Mouse (Mus musculus): ENCODE data around the gene Stox2. TPM values are rescaled to one million over a fixed set of nuclear protein-coding genes. Genes with fewer than 3 reads are reported as not detected.

The Stox2 gene
- polyA plus RNA-seq, 1 experiment: 2.2 TPM

DNA sequence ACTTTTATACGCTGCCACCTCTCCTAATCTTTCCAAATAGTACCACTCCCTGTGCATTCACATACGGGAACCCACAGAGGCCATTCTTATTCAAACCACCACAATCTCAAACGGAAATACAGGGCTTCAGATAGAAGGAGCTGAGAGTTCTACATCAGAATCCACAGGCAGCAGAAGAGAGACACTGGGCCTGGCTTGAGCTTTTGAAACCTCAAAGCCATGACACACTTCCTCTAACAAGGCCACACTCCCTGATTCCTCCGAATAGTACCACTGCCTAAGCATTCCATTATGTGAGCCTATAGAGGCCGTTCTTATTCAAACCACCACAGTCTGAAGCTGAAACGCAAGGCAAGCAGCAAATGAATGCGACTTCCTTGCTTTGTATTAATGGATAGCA, 69.5 kb downstream of the Stox2 start:
- Histone ChIP-seq H3K27me3 (replicated peaks; ENCODE audit: control insufficient read depth, insufficient read depth, low read length) (no peaks in the 10 kb centered on the region), H3K27ac (ENCODE audit: insufficient read depth, low read depth, low read length) (no peak overlapping the region), H3K4me3 (ENCODE audit: insufficient read depth, low read depth, low read length) (no peak overlapping the region), H3K4me1 (ENCODE audit: control insufficient read depth, insufficient read depth, low read length) (peaks cover 8% of the 10 kb centered on the region), H3K36me3 (ENCODE audit: control insufficient read depth, insufficient read depth, low read length) (no peaks in the 10 kb centered on the region)
- no peak for TF ChIP-seq CTCF (conservative IDR thresholded peaks at IDR 0.05; ENCODE audit: insufficient read depth, insufficient read length, low read depth, low read length)
- no peak for TF ChIP-seq POLR2A (IDR thresholded peaks at IDR 0.05; ENCODE audit: low read depth, low read length)
- no peak for DNase-seq
- 94% methylated on average over 7 of the region's 7 CpGs for WGBS

DNA sequence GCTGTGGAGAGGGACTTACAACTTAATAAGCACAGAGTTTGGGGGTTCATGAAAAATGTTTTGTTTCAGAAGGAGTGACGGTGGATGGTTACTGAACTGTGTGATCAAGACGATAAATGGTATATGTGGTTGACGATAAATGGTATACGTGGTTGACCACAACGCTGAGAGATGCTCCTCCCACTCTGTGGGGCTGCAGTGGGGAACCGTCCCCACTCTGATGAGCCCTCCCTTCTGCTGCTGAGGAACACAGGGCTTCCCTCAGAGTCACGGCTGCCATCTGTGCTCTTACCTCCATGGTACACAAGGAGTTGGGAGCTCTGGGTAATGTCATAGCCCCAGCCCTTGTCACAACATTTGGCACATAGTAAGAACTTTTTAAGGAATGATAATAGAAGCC, 72.4 kb downstream of the Stox2 start:
- no peak overlapping the region for H3K4me3 ChIP-seq (ENCODE audit: insufficient read depth, low read depth, low read length)
- H3K36me3 ChIP-seq (ENCODE audit: control insufficient read depth, insufficient read depth, low read length): no peaks in the 10 kb centered on the region
- H3K27me3 ChIP-seq (replicated peaks; ENCODE audit: control insufficient read depth, insufficient read depth, low read length): no peaks in the 10 kb centered on the region
- no peak overlapping the region for H3K27ac ChIP-seq (ENCODE audit: insufficient read depth, low read depth, low read length)
- DNase-seq: no peak
- peaks cover 15% of the 10 kb centered on the region for H3K4me1 ChIP-seq (ENCODE audit: control insufficient read depth, insufficient read depth, low read length)
- WGBS: 94% methylated on average over 7 of the region's 7 CpGs
- TF ChIP-seq POLR2A (IDR thresholded peaks at IDR 0.05; ENCODE audit: low read depth, low read length) (no peak), CTCF (conservative IDR thresholded peaks at IDR 0.05; ENCODE audit: insufficient read depth, insufficient read length, low read depth, low read length) (no peak)

DNA sequence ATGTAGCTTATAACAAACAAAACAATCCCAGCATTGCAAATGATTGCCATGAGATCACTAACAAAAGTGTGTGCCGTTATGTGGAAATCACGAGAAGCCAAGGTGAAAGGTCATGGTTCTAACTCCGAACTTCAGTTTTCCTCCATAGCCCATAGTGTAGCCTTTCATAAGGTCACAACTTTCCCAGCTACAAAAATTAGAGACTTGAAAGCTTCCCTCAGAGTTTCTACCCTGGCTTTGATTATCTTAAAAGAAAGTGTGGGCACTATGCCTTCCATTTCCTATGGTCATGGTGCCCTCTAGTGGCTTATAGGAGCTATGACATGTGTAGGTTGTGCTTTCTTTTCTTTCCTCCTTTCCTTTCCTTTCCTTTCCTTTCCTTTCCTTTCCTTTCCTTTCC, 74.6 kb downstream of the Stox2 start:
- Histone ChIP-seq H3K4me1 (ENCODE audit: control insufficient read depth, insufficient read depth, low read length) (peaks cover 15% of the 10 kb centered on the region), H3K27ac (ENCODE audit: insufficient read depth, low read depth, low read length) (no peak overlapping the region), H3K4me3 (ENCODE audit: insufficient read depth, low read depth, low read length) (no peak overlapping the region), H3K36me3 (ENCODE audit: control insufficient read depth, insufficient read depth, low read length) (no peaks in the 10 kb centered on the region), H3K27me3 (replicated peaks; ENCODE audit: control insufficient read depth, insufficient read depth, low read length) (no peaks in the 10 kb centered on the region)
- peak; percentile 47 for TF ChIP-seq CTCF (conservative IDR thresholded peaks at IDR 0.05; ENCODE audit: insufficient read depth, insufficient read length, low read depth, low read length)
- no peak for TF ChIP-seq POLR2A (IDR thresholded peaks at IDR 0.05; ENCODE audit: low read depth, low read length)
- WGBS: 28% methylated on average over 3 of the region's 3 CpGs
- DNase-seq: peak; percentile 30

DNA sequence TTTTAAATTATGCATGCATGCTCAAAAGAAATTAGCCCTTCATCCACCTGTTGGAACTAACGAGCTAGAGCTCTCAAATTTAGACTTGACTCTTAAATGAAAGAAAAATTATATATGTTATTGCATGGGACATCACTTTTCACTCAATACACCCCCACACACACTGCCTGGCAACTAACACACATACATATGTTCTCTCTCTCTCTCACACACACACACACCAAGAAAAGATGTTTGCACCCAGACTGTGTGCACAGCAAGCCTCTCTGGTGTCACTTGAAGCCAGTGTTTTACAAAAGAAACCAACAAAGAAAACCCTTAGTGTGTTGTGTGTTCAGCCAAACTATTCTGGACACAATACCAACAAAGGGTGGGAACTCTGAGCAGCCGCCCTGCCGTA, 75.1 kb downstream of the Stox2 start:
- Histone ChIP-seq H3K36me3 (ENCODE audit: control insufficient read depth, insufficient read depth, low read length) (no peaks in the 10 kb centered on the region), H3K4me3 (ENCODE audit: insufficient read depth, low read depth, low read length) (no peak overlapping the region), H3K27ac (ENCODE audit: insufficient read depth, low read depth, low read length) (no peak overlapping the region), H3K4me1 (ENCODE audit: control insufficient read depth, insufficient read depth, low read length) (peaks cover 15% of the 10 kb centered on the region), H3K27me3 (replicated peaks; ENCODE audit: control insufficient read depth, insufficient read depth, low read length) (no peaks in the 10 kb centered on the region)
- no peak for DNase-seq
- TF ChIP-seq CTCF (conservative IDR thresholded peaks at IDR 0.05; ENCODE audit: insufficient read depth, insufficient read length, low read depth, low read length): no peak
- no peak for TF ChIP-seq POLR2A (IDR thresholded peaks at IDR 0.05; ENCODE audit: low read depth, low read length)
- 90% methylated on average over 3 of the region's 3 CpGs for WGBS

DNA sequence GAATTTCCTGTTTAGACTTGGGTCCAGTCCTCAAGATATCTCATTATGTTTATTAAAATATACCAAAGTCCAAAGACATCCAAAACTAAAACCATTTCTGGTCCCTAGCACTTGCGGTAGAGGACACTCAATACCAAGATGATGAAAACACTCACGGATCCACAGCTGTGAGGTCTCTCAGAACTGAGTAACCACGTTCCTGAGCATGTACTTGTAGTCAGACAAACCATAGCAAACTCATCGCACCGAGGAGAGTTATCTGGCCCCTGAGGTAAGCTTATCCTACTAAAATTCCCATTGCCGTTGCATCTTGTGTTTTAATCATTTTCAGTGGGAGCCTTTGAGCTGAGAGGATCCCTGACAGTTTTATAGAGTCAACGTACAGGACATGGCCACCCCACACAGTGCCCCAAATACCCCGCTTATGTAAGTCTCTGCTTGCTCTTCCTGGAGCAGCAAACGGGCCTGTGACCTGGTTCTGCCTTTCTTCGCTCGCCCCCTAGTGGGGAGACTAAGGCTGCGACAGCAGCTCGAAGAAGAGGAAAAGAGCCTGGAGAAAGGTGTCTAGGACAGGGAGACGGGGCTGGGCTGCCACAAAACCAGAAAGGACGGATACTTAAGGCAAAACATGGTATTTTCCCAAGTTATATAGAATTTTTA, 75.6 kb downstream of the Stox2 start:
- WGBS: 24% methylated on average over 15 of the region's 15 CpGs
- peak; percentile 90 for DNase-seq
- H3K27me3 ChIP-seq (replicated peaks; ENCODE audit: control insufficient read depth, insufficient read depth, low read length): no peaks in the 10 kb centered on the region
- H3K4me3 ChIP-seq (ENCODE audit: insufficient read depth, low read depth, low read length): no peak overlapping the region
- TF ChIP-seq CTCF (conservative IDR thresholded peaks at IDR 0.05; ENCODE audit: insufficient read depth, insufficient read length, low read depth, low read length): peak; percentile 87
- no peak for TF ChIP-seq POLR2A (IDR thresholded peaks at IDR 0.05; ENCODE audit: low read depth, low read length)
- H3K27ac ChIP-seq (ENCODE audit: insufficient read depth, low read depth, low read length): no peak overlapping the region
- H3K4me1 ChIP-seq (ENCODE audit: control insufficient read depth, insufficient read depth, low read length): peaks cover 15% of the 10 kb centered on the region
- H3K36me3 ChIP-seq (ENCODE audit: control insufficient read depth, insufficient read depth, low read length): no peaks in the 10 kb centered on the region

DNA sequence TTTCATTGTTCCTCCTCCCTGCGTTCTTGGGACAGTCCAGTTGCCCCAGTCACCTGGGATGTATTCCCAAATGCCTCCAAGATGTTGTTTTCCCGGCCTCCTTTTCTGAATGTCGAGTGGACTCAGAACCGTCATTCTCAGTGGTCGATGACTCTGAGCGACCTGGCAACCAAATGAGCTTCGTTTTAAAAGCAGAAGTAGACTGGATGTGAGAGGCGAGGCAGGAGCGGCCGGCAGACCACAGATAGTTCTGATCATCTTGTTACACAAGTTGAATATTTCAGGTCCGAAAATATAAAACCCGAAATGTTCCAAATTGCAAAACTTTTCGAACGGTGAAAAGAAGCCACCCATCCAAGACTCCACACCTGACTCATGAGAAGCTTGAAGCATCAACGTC, 76.2 kb downstream of the Stox2 start:
- H3K27ac ChIP-seq (ENCODE audit: insufficient read depth, low read depth, low read length): no peak overlapping the region
- no peak overlapping the region for H3K4me3 ChIP-seq (ENCODE audit: insufficient read depth, low read depth, low read length)
- 88% methylated on average over 15 of the region's 15 CpGs for WGBS
- peaks cover 15% of the 10 kb centered on the region for H3K4me1 ChIP-seq (ENCODE audit: control insufficient read depth, insufficient read depth, low read length)
- no peak for DNase-seq
- H3K36me3 ChIP-seq (ENCODE audit: control insufficient read depth, insufficient read depth, low read length): no peaks in the 10 kb centered on the region
- no peak for TF ChIP-seq POLR2A (IDR thresholded peaks at IDR 0.05; ENCODE audit: low read depth, low read length)
- TF ChIP-seq CTCF (conservative IDR thresholded peaks at IDR 0.05; ENCODE audit: insufficient read depth, insufficient read length, low read depth, low read length): no peak
- no peaks in the 10 kb centered on the region for H3K27me3 ChIP-seq (replicated peaks; ENCODE audit: control insufficient read depth, insufficient read depth, low read length)

DNA sequence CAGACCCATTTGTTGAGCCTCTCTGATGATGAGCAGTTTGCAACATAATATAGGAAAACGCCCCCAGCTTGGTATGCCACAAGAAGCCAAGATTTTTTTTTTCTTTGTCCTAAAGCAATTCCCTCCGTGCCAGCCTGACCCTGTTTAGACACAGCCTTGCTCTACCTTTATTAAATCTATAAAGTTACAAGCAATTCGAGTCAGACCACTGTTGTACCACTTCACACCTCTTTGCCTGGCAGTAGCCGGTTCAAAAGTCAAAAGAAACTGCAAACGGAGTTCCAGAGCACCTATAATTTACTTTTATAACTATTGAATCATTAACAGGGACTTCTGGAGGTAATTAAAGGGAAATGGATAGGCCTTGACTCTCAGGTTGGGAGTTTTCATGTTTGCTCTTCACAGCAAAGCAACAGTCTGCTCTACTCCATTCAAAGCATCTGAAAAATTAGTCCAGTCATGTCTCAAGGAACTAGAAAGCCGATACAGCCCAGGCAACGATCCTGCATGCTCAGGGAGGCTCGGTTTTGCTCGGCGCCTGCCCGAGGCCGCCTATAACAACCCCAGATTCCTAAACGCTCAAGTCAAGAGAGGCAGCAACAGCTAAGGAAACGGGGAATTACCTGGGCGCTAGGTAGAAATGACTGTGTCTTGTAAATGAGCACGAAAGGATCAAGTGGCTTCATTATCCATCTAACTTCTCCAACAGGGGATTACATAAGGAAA, 77.0 kb downstream of the Stox2 start:
- H3K27me3 ChIP-seq (replicated peaks; ENCODE audit: control insufficient read depth, insufficient read depth, low read length): no peaks in the 10 kb centered on the region
- H3K27ac ChIP-seq (ENCODE audit: insufficient read depth, low read depth, low read length): no peak overlapping the region
- H3K4me3 ChIP-seq (ENCODE audit: insufficient read depth, low read depth, low read length): no peak overlapping the region
- DNase-seq: no peak
- no peaks in the 10 kb centered on the region for H3K36me3 ChIP-seq (ENCODE audit: control insufficient read depth, insufficient read depth, low read length)
- no peak for TF ChIP-seq POLR2A (IDR thresholded peaks at IDR 0.05; ENCODE audit: low read depth, low read length)
- TF ChIP-seq CTCF (conservative IDR thresholded peaks at IDR 0.05; ENCODE audit: insufficient read depth, insufficient read length, low read depth, low read length): no peak
- H3K4me1 ChIP-seq (ENCODE audit: control insufficient read depth, insufficient read depth, low read length): peaks cover 15% of the 10 kb centered on the region
- WGBS: 55% methylated on average over 16 of the region's 16 CpGs
